Mouse (Mus musculus) adrenal gland, adult 18-20 months (tissue): ENCODE results near the gene Nol11. TPM values are rescaled to one million over a fixed set of nuclear protein-coding genes. Genes with fewer than 3 reads are reported as not detected.
"Not testable (repeated sequence)": the region's sequence is repeated elsewhere in the genome, so short reads cannot be mapped to it uniquely, and the experiment has no call there.

Source experiments
- DNase-seq, 2 experiments: peaks; one replicate each; pipeline ENCODE4 v3.0.0; 2021 to 2022; ENCODE audit warnings: low spot score in 2 of 2
- total RNA-seq, 2 experiments: library from RNA; stranded (reverse); gene quantifications; 1 replicate in 1 of 2; 2 replicates in 1 of 2; pipeline ENCODE4 v1.2.3; 2021

Gene Nol11
- total RNA-seq, 2 experiments from 2014 or later: 22.0 to 22.3 TPM

GRCm38 (mm10) chr11:107156977-107157642 lies 32.1 kb downstream of the Nol11 start:
- no peak for DNase-seq

GRCm38 (mm10) chr11:107155292-107155691 lies 33.9 kb downstream of the Nol11 start:
- DNase-seq: no peak

DNA sequence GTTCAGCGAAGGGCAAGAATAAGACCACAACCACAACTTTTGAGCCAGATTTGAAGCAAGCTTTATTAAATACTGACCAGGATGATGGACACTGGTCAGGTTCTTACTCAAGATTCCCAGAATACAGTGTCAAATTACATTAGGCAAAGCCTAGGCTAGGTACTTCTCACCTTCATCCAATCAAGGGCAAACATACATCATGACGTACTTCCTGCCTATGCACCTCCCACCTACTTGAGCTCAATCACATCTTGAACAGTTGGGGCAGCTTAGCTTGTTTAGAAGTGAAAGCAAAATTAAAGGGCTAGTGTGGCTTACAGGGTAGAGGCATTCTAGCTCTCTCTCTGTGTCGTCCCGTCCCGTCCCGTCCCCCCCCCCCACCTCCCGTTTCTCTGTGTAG lies 34.8 kb downstream of the Nol11 start:
- no peak for DNase-seq

- DNase-seq: no peak
Measured at GRCm38 (mm10) chr11:107153645-107154044, 35.5 kb downstream of the Nol11 start.

GRCm38 (mm10) chr11:107151809-107152208 lies 37.4 kb downstream of the Nol11 start:
- no peak for DNase-seq

DNA sequence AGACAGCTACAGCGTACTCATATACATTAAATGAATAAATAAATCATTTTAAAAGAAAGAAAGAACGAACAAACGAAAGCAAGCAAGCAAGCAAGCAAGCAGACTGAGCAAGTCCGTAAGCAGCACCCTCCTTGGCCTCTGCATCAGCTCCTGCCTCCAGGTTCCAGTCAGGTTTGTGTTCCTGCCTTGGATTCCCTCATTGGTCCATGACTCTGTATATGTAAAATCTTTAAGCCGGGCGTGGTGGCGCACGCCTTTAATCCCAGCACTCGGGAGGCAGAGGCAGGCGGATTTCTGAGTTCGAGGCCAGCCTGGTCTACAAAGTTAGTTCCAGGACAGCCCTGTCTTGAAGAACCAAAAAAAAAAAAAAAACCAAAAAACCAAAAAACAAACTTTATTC lies 45.2 kb downstream of the Nol11 start:
- not testable (repeated sequence) for DNase-seq

DNA sequence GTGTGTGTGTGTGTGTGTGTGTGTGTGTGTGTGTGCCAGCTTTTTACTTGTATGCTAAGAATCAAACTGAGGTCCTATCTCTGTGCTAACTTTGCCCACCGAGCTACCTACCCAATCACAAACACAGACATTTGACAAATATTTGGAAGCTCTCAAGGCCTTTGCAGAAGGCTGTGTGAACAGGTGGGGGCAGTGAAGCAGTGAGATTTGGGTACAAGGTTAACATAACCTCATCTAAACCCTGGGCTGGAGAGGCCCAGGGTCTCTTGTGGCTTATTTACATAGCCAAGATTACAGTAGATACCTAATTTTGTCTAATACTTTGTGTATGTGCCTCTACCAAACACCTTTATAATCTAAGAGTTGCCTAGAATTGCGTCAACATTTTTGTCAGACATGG lies 46.8 kb downstream of the Nol11 start:
- DNase-seq: no peak

DNA sequence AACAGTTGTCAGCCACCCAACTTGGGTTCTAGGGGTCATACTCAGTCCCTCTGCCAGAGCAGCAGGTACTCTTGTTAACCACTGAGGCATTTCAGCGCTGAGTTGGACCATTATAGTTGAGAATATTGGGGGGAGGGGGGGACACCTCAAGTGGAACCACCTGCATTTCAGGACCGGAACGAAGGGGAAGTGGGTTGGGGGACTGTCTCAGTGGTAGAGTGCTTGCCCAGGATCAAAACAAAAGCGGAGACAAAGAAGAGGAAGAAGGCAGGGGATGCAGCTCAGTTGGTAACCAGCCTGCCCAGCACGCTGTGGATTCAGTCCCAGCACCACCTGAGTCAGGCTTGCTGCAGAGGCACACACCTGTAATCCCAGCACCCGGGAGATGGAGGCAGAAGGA lies 48.4 kb downstream of the Nol11 start:
- no peak for DNase-seq

DNA sequence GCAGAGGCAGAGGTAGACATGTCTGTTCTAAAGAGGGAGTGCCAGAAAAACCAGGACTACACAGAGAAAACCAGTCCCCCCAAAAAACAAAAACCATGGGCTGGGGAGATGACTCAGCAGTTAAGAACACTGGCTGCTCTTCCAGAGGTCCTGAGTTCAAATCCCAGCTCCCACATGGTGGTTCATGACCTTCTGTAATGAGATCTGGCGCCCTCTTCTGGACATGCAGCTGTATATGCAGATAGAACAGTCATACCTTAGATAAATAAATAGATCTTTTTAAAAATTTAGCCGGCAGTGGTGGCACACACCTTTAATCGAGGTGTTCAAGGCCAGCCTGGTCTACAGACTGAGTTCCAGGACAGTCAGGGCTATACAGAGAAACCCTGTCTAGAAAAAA lies 50.5 kb downstream of the Nol11 start:
- DNase-seq: peak in 1 of 2 experiments; percentile 38

GRCm38 (mm10) chr11:107137593-107137992 lies 51.6 kb downstream of the Nol11 start:
- no peak for DNase-seq

DNA sequence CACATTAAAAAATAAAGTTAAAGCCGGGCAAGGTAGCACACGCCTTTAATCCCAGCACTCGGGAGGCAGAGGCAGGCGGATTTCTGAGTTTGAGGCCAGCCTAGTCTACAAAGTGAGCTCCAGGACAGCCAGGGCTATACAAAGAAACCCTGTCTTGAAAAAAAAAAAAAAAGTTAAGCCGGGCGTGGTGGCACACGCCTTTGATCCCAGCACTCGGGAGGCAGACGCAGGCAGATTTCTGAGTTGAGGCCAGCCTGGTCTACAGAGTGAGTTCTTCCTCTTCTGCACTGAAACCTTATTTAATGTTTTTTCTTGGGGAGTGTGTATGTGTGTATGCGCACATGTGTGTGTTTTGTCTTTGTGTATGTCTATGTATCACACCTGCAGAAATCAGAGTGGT lies 52.7 kb downstream of the Nol11 start:
- not testable (repeated sequence) for DNase-seq

GRCm38 (mm10) chr11:107135741-107136140 lies 53.4 kb downstream of the Nol11 start:
- no peak for DNase-seq

- DNase-seq: no peak
Measured at GRCm38 (mm10) chr11:107132426-107132825, 56.8 kb downstream of the Nol11 start.

GRCm38 (mm10) chr11:107131749-107132421 lies 57.3 kb downstream of the Nol11 start, which contains the start of gene Bptf:
TSS of gene Bptf (minus strand) at chr11:107132127.
- peak; percentile 92 to 95 for DNase-seq

GRCm38 (mm10) chr11:107130879-107131748 lies 58.1 kb downstream of the Nol11 start:
- DNase-seq: peak; percentile 46 to 60

DNA sequence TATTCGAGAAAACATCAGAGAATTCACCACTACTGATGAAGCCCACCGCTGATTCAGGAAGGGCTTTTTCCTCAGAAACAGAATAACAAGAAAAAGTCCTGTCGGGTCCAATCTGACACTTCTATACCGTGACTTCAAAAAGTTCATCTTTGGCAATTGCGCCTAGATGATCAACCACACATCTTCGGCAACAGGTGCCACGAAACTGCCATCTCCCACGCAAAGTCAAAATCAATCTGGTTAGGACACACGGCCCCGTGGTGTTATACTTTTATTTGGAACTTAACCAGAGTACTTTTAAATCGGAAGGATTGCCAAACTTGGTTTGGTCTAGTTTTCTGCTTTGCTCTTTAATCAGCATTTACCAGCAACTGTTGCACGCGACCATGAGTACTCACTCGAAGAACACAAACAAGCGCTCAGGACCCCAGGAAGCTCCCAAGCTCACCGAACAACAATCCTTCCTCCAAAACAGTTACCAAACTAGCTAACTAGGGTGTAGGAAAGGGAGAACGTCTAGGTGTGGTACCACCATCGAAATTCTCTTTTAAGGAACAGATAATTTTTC lies 58.9 kb downstream of the Nol11 start:
- no peak for DNase-seq

DNA sequence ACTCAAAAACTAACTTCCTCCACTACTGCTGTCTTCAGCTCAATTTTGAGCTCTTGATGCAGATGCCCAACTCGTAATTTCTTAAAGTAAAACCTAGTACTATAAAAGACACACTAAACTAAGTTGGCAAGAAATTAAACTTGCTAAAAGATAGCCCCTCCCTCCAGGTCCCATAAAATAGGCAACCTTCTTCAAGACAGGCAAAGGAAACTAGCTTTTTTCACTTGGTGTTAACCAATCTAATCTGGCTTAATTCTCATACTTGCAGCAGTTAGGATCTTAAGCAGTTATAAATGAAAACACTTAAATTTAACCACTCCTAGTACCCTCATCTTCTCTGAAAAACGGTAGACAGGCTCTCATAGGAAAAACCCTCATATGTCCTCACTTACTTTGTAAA lies 59.5 kb downstream of the Nol11 start:
- no peak for DNase-seq

DNA sequence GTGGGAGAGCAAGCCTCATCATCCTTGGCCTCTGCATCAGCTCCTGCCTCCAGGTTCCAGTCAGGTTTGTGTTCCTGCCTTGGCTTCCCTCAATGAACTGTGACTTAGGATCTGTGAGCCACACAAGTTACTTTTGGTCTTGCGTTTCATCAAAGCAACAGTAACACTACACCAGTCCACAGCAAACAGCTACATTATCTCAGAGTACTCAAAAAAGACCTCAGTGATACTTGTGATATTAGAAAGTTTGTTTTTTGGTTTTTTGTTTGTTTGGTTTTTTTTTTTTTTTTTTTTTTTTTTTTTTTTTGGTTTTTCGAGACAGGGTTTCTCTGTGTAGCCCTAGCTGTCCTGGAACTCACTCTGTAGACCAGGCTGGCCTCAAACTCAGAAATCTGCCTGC lies 62.5 kb downstream of the Nol11 start:
- DNase-seq: not testable (repeated sequence)

DNA sequence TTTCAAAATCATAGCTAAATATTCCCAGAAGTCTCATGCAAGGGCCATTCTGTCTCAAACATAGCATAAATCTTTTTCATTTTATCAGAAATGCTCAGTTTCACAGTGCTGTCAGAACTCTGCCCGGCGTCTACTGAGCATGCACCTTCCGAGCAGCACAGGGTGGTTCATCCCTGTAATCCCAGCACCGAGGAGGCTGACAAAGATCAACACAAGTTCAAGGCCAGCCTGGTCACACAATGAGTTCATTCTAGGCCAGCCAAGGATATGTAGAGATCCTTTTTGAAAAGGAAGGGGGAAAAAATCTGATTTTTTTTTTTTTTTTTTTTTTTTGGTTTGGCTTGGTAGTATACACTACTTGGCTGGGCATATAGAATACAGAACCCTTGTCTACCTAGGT lies 64.2 kb downstream of the Nol11 start:
- no peak for DNase-seq

DNA sequence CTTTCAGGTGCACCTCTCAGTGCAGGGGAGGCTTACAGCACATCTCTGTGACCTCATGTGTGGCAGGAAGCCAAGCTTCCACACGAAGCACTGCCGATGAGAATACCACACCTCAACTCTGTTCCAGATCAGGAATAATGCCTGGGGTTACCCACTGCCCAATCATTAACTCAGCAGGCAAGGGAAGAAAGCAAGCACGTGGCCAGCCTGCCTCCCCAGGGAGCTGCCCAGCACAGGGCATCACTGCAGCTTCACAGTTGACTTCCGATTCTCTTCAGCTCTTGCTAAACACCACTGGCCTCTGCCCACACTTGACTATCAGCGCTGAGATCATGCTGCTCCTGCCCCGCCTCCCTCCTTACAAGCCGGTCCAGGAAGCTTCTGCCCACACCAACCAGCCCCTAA lies 64.9 kb downstream of the Nol11 start:
- peak; percentile 42 to 50 for DNase-seq

DNA sequence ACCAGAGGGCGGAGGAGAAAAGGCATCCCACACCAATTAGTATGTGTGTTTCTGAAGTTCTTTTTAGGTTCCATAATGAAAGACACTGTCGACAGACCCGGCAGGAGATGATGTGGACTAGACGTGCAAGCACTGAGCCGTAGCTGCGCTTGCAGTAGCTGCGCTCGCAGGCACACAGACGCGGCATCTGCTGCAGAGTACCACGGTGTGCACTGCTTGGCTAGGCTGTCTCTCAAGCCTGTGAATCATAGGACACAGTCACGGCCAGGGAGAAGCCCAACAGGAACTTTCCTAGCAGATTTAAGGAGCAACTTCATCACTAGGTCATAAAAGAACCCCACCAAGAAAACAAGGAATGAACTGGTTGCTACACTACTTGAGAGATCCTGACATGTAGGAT lies 71.4 kb downstream of the Nol11 start:
- no peak for DNase-seq
